Mouse (Mus musculus) erythroid progenitor cell, adult 5-6 weeks (primary cell): Measurements from ENCODE around the gene Uba5. TPM values are rescaled to one million over a fixed set of nuclear protein-coding genes. Genes with fewer than 3 reads are reported as not detected.

Source experiments
- ATAC-seq: replicated peaks from 2 replicates; pipeline ENCODE4 v1.8.0; 2016; ENCODE audit warnings: moderate number of reproducible peaks, mild to moderate bottlenecking, moderate TSS enrichment, inconsistent platforms; ENCODE audit not compliant: poor library complexity, low FRiP score, severe bottlenecking
- total RNA-seq, 2 experiments: library from RNA; stranded (forward) in 1 of 2; stranded (reverse) in 1 of 2; fragments of 150-400 nt in 1 of 2; fragments of 186-747, 209-891 nt in 1 of 2; gene quantifications; 2 replicates each; pipeline versions ENCODE4 v1.2.3 to v1.2.4; 2015 to 2017; ENCODE audit warnings: low replicate concordance in 2 of 2

The Uba5 gene
- total RNA-seq, 2 experiments from 2014 or later: 10.8 to 13.8 TPM

DNA sequence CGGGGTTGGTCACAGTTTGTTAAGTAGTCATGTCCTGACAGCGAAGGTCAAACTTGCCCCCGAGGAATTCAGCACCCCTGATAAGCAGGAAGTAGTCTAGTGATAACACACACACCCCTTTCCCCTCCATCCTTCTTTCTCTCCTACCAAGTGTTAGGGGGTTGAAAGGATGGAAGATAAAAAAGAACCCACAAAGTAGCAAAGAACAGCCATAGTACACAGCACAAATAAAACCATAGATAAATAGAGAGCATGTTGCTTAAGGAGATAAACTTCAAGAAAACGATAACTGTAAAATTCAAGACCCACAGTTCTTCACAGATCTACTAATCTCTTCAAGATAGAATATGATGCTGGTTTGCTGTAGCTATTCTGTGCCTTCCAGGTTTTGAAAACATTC, 7.3 kb upstream of the Uba5 start:
- no peak for ATAC-seq

DNA sequence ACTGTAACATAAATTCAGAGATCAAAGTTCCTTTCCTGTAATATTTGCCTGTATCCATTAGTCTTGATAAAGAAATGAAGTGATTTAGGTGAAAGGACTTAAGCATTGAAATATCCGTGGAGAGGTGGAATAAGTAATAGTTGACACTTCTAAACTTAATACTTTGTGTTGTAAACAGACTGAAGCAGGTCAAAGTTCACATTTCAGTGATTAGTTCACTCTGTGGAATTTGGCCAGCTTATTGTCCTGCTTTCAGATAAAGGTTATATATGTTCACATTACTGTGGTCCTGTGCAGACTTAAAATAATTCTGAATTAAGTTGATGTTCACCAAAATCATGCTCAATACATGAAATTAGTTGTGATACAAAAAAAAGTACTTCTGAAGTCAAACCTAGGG, 1.6 kb upstream of the Uba5 start:
- ATAC-seq: no peak

GRCm38 (mm10) chr9:104063244-104063961, 469 bp upstream of the Uba5 start, which contains the start of gene Acad11:
Gene Acad11 (plus strand): TSS chr9:104063377.
- peak; percentile 93 for ATAC-seq

- 0 out of 2 replicates have a peak, but pooled peaks have one; percentile 42 for ATAC-seq
Observed at GRCm38 (mm10) chr9:104051028-104051427, 11.9 kb downstream of the Uba5 start.

GRCm38 (mm10) chr9:104043676-104044075, 19.3 kb downstream of the Uba5 start:
- no peak for ATAC-seq

DNA sequence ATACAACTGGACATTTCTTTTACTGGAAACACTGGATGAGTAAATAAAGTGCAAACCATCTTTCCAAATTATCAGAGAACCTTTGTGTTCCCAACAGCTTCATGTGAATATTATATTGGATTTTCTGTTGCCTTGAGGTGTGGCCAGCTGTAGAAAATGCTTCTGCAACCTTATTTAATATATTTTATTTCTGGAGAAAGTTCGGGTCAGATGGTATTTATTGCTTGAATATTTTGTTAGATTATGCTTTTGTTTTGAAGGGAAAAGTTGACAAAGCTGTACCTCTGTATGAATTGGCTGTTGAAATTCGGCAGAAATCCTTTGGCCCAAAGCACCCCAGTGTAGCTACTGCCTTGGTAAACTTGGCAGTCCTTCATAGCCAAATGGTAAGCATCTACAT, 22.6 kb downstream of the Uba5 start, which contains the start of gene Gm28305:
Gene Gm28305 (plus strand): TSS at position 301 of the 400 bp plus-strand sequence.
- no peak for ATAC-seq

- ATAC-seq: no peak
Observed at GRCm38 (mm10) chr9:104039742-104040141, 23.2 kb downstream of the Uba5 start.

GRCm38 (mm10) chr9:104039031-104039695, 23.8 kb downstream of the Uba5 start:
- no peak for ATAC-seq

DNA sequence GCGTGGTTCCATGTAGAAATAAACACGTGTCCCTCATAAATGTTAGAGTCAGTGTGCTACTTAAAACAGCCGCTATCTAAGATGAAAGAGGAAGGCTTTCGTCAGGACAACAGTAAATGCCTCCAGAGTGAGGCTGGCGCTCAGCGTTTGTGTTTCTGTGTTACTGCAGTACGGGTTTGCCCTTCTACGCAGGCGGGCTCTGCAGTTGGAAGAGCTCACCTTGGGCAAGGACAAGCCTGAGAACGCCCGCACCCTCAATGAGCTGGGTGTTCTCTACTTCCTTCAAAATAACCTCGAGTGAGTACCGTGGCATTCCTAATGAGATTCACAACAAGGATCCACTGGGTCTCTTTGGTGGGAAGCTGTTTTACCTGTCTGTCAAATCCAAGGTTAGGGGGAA, 24.7 kb downstream of the Uba5 start:
- no peak for ATAC-seq

GRCm38 (mm10) chr9:104035261-104036015, 27.5 kb downstream of the Uba5 start:
- ATAC-seq: 0 out of 2 replicates have a peak, but pooled peaks have one; percentile 65

GRCm38 (mm10) chr9:104034718-104035117, 28.2 kb downstream of the Uba5 start:
- ATAC-seq: no peak

DNA sequence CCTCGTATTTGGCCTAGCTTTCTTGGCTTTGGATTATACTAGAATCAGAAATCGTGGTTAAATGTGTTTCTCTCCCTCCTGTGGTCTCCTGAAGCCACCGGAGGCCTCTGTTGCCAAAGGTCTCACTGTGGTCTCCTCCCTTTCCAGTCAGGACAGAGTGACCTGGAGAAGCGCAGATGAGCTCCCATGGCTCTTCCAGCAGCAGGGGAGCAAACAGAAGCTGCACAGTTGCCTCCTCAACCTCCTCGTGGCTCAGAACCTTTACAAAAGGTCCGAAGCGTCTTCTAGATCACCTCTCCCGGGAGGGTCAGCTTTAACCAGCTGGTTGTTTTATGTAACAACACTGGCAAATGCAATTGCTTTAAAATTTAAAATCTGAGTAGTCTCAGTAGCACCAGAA, 28.7 kb downstream of the Uba5 start:
- no peak for ATAC-seq

- ATAC-seq: no peak
Observed at GRCm38 (mm10) chr9:104029861-104030260, 33.1 kb downstream of the Uba5 start.

GRCm38 (mm10) chr9:104027186-104027585, 35.7 kb downstream of the Uba5 start:
- ATAC-seq: no peak

GRCm38 (mm10) chr9:104021026-104021425, 41.9 kb downstream of the Uba5 start:
- ATAC-seq: no peak

DNA sequence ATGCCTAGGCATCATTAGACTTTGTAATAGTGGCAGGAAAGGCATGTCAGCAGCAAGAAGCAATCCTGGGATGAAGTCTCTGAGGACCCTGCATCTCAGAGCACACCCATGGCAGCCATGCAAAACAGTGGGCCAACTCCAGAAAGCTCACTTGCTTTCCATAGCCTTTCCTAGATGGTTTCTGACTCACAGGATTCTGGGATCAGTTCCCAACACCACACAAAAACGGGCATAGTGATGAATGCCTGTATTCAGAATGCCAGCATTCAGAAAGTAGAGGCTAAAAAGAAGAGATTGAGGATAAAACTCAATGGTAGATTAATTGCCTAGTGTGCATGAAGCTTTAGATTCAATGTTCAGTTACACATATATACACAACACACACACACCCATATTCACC, 48.4 kb downstream of the Uba5 start:
- ATAC-seq: no peak

DNA sequence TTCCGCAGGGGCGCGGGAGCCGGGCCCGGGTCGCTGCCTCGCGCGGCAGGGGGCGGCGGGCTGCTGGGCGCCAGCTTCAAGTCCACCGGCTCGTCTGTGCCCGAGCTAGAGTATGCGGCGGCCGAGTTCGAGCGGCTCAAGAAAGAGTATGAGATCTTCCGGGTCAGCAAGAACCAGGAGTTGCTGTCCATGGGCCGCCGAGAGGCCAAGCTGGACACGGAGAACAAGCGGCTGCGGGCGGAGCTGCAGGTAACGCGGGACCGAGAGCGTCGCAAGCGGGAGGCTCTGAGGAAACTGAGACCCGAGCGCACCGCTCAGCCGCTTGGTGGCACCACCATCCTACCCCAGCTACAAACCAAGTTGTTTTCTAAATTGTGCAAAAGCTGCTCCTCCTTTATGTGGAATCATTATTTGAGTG, 60.0 kb downstream of the Uba5 start:
- ATAC-seq: no peak

DNA sequence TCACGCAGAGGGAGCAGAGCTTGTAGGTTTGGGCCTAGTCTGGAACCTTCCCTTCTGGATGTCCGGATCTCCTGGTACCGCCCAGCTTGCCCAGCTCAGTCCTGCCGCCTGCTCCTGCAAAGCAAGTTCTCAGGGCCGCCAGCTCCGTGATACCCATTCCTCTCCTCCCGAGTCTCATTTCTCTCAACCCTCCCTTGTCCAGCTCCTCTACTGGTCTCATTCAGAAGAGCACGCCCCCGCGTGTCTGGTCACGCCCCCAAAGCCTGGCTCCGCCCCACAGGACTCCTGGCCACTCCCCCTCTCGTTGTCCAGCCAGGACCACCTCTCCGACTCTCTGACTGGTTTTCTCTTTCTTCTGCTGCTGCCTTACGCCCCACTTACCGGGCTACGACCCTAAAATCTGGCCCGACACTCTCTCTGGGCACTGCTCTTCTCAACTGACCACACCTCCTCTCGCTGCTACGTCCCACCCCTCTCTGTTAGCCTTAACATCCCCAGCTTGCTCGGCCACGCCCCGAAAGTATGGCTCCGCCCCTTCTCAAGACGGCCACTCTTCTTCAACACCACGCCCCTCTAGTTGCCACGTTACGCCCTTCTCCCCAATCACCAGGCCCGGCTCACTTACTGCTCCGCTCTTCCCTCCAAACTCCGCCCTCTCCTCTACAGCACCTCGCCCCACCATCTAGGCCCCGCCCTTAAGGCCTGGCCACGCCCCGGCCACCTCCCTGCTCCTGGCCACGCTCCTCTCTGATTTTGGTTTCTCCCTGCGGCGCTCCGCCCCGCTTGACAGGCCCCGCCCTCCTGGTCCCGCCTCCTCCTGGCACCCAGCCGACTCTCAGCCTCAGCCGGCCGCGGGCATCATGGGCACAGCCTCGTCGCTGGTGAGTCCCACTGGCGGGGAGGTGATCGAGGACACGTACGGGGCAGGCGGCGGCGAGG, 60.7 kb downstream of the Uba5 start, which contains the start of gene Nphp3:
Gene Nphp3 (plus strand): TSS at position 624 of the 939 bp plus-strand sequence.
- ATAC-seq: peak; percentile 95

DNA sequence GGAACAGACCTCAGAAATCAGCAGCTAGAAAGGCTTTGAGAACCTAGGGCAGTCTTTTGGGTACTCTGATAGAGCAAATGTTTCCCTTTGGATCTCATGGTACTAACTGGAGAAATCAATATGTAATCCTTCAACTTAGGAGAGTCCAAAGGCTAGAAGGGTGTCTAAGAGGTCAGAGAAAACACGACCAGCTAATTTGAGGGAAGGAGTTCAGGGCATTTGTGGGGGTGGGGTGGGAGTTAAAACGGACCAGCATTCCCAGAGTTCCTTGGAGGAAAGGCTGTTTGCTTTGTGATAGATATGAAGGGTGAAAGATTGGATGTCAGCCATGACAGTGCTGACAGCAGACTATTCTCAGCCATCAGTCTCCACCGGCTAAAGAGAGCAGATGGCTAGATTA, 62.3 kb downstream of the Uba5 start:
- no peak for ATAC-seq
